8 mouse cellular contexts compared by ENCODE assay signal in the genomic region with DNA sequence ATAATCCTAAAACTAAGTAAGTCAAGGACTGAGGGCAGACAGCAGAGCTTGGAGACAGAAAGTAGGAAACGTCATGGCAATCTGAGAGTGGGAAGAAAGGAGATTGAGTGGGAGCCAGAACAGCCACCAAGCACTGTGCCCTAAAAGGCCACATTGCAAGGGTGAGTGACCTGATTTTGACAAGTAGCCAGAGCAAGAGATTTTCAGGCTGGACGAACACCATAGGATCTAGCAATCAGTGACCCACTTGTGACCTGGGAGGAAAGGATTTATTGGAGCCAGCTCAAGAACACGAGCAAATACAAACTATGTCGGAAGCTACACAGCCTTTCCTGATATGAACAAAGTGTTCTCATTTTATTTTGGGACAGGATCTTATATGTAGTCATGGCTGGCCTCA. TPM values are rescaled to one million over a fixed set of nuclear protein-coding genes. Genes with fewer than 3 reads are reported as not detected.
A peak's percentile ranks its signal among the peaks of the same experiment; 100 is the strongest.
DNase-seq lines count a peak whose midpoint lies in the region; ATAC-seq and TF ChIP-seq lines count a peak whose summit lies in the region.

No protein-coding gene starts in this region.

- peaks cover 2% of the 10 kb centered on the region; the same call in 1 of the 2 replicates for H3K9me3 ChIP-seq in forebrain, embryonic 10.5 days
- no peaks in the 10 kb centered on the region for H3K9me3 ChIP-seq in forebrain, embryonic 16.5 days (ENCODE audit: control insufficient read depth, low read length)
- no peaks in the 10 kb centered on the region for H3K9me3 ChIP-seq in intestine, postnatal 0 days (ENCODE audit: control insufficient read depth)
- no peaks in the 10 kb centered on the region for H3K9me3 ChIP-seq in stomach, postnatal 0 days (ENCODE audit: control insufficient read depth, low read length)

- peak overlapping the region; percentile 100; the same call in 1 of the 2 replicates for H3K27ac ChIP-seq in forebrain, embryonic 10.5 days
- no peak overlapping the region for H3K27ac ChIP-seq in forebrain, embryonic 16.5 days (ENCODE audit: low read length)
- H3K27ac ChIP-seq in intestine, postnatal 0 days (ENCODE audit: low read depth, low read length): no peak overlapping the region
- H3K27ac ChIP-seq in stomach, postnatal 0 days (replicated peaks): no peak overlapping the region; the same call in 1 of the 2 replicates

- whole genome bisulfite sequencing in forebrain, embryonic 10.5 days: 79% methylated on average over 4 of the region's 4 CpGs
- 64% methylated on average over 4 of the region's 4 CpGs for WGBS in forebrain, embryonic 16.5 days
- WGBS in intestine, postnatal 0 days: 30% methylated on average over 4 of the region's 4 CpGs
- 28% methylated on average over 4 of the region's 4 CpGs for WGBS in lung, adult 2 months
- WGBS in stomach, postnatal 0 days: 25% methylated on average over 4 of the region's 4 CpGs

- H3K9ac ChIP-seq in forebrain, embryonic 16.5 days (replicated peaks; ENCODE audit: low read depth, low read length): no peak overlapping the region
- H3K9ac ChIP-seq in intestine, postnatal 0 days (ENCODE audit: low read depth, low read length): no peak overlapping the region
- 0 out of 2 replicates have a peak overlapping the region, but pooled peaks have one; percentile 18 for H3K9ac ChIP-seq in stomach, postnatal 0 days (ENCODE audit: low read length)

- no peaks in the 10 kb centered on the region for H3K27me3 ChIP-seq in forebrain, embryonic 10.5 days (ENCODE audit: poor library complexity, severe bottlenecking)
- no peaks in the 10 kb centered on the region for H3K27me3 ChIP-seq in forebrain, embryonic 16.5 days (replicated peaks; ENCODE audit: control insufficient read depth, insufficient read depth, low read length)
- no peaks in the 10 kb centered on the region for H3K27me3 ChIP-seq in intestine, postnatal 0 days (replicated peaks; ENCODE audit: control insufficient read depth, insufficient read depth, low read length)
- H3K27me3 ChIP-seq in stomach, postnatal 0 days (ENCODE audit: control insufficient read depth, insufficient read depth, low read length): no peaks in the 10 kb centered on the region

- no peak for TF ChIP-seq CTCF in intestine, postnatal 0 days (IDR thresholded peaks at IDR 0.05; ENCODE audit: low read depth)
- no peak for TF ChIP-seq CTCF in lung, adult 2 months (IDR thresholded peaks at IDR 0.05; ENCODE audit: insufficient read depth, low read length)
- no peak for TF ChIP-seq CTCF in stomach, postnatal 0 days (IDR thresholded peaks at IDR 0.05; ENCODE audit: low read depth)

- H3K4me1 ChIP-seq in forebrain, embryonic 10.5 days: peaks cover 26% of the 10 kb centered on the region
- H3K4me1 ChIP-seq in forebrain, embryonic 16.5 days (replicated peaks; ENCODE audit: control insufficient read depth, insufficient read depth, low read length): peaks cover 11% of the 10 kb centered on the region; the same call in 1 of the 2 replicates
- 0 out of 2 replicates have a peak, but pooled peaks cover 10% of the 10 kb centered on the region for H3K4me1 ChIP-seq in intestine, postnatal 0 days (replicated peaks; ENCODE audit: control insufficient read depth, insufficient read depth, low read length)
- peaks cover 6% of the 10 kb centered on the region; the same call in 1 of the 2 replicates for H3K4me1 ChIP-seq in lung, adult 2 months (ENCODE audit: control insufficient read depth, insufficient read depth, low read length)
- peaks cover 6% of the 10 kb centered on the region; the same call in 1 of the 2 replicates for H3K4me1 ChIP-seq in stomach, postnatal 0 days (replicated peaks; ENCODE audit: control insufficient read depth, insufficient read depth)

- DNase-seq in forebrain, embryonic 10.5 days (ENCODE audit: extremely low spot score, low spot score): no peak
- peak; percentile 66 to 83 for DNase-seq in heart, adult 18-20 months
- DNase-seq in lung, adult 2 months: peak; percentile 20
- no peak for DNase-seq in stomach, postnatal 0 days (ENCODE audit: low spot score)
- DNase-seq in urinary bladder, postnatal 4 days (ENCODE audit: low spot score in 2 of 2): no peak
- no peak for DNase-seq in right cerebral cortex, adult 18-20 months

- H3K4me2 ChIP-seq in forebrain, embryonic 16.5 days (ENCODE audit: low read length): no peak overlapping the region
- peak overlapping the region; percentile 75 for H3K4me2 ChIP-seq in intestine, postnatal 0 days (replicated peaks; ENCODE audit: low read depth)
- no peak overlapping the region for H3K4me2 ChIP-seq in stomach, postnatal 0 days (replicated peaks; ENCODE audit: low read depth)

- no peak for TF ChIP-seq EP300 in stomach, postnatal 0 days (optimal IDR thresholded peaks at IDR 0.05)

- ATAC-seq in forebrain, embryonic 16.5 days: no peak
- ATAC-seq in intestine, postnatal 0 days: no peak
- no peak for ATAC-seq in stomach, postnatal 0 days (ENCODE audit: low FRiP score, low TSS enrichment)

- H3K36me3 ChIP-seq in forebrain, embryonic 10.5 days (replicated peaks): no peaks in the 10 kb centered on the region
- no peaks in the 10 kb centered on the region for H3K36me3 ChIP-seq in forebrain, embryonic 16.5 days (ENCODE audit: control insufficient read depth, insufficient read depth)
- no peaks in the 10 kb centered on the region for H3K36me3 ChIP-seq in intestine, postnatal 0 days (ENCODE audit: control insufficient read depth, insufficient read depth)
- H3K36me3 ChIP-seq in stomach, postnatal 0 days (ENCODE audit: control insufficient read depth, insufficient read depth, low read length): no peaks in the 10 kb centered on the region

- TF ChIP-seq POLR2A in lung, adult 2 months (IDR thresholded peaks at IDR 0.05; ENCODE audit: borderline replicate concordance, extremely low read depth, low read depth, low read length): no peak

- H3K4me3 ChIP-seq in forebrain, embryonic 10.5 days: peak overlapping the region; percentile 84
- no peak overlapping the region for H3K4me3 ChIP-seq in forebrain, embryonic 16.5 days (replicated peaks; ENCODE audit: low read length)
- H3K4me3 ChIP-seq in intestine, postnatal 0 days (ENCODE audit: low read depth, low read length): no peak overlapping the region
- H3K4me3 ChIP-seq in lung, adult 2 months (replicated peaks; ENCODE audit: extremely low read depth, low read depth, low read length): no peak overlapping the region
- no peak overlapping the region for H3K4me3 ChIP-seq in stomach, postnatal 0 days (ENCODE audit: low read depth, low read length)

RNA-seq across cellular contexts. Expression of a gene that starts 1.1 kb away (rescaled TPM):
- polyA plus RNA-seq in forebrain, embryonic 10.5 days (2016; fragmentation: Nextera tagmentation; extraction: Ambion mirVana): 7.0 and 7.6 TPM in 2 replicates
- 11.6 and 12.5 TPM in 2 replicates for polyA plus RNA-seq in forebrain, embryonic 16.5 days (2015; fragmentation: Nextera tagmentation; extraction: Ambion mirVana)
- 1 to 10 TPM; 5.2 to 7.1 TPM for total RNA-seq in heart, adult 18-20 months (2021)
- 2.9 and 3.6 TPM in 2 replicates for polyA plus RNA-seq in intestine, postnatal 0 days (2015; fragmentation: Nextera tagmentation; extraction: Ambion mirVana)
- 5.2 and 5.4 TPM in 2 replicates for polyA plus RNA-seq in lung, adult 2 months (2012; rRNA removed)
- 3.2 and 3.7 TPM in 2 replicates for polyA plus RNA-seq in stomach, postnatal 0 days (2015; fragmentation: Nextera tagmentation; extraction: Ambion mirVana)

RNA-seq across cellular contexts. Expression of a gene that starts 6.2 kb away (rescaled TPM):
- 40.2 and 44.3 TPM in 2 replicates for polyA plus RNA-seq in forebrain, embryonic 10.5 days (2016; fragmentation: Nextera tagmentation; extraction: Ambion mirVana)
- 23.6 and 24.1 TPM in 2 replicates for polyA plus RNA-seq in forebrain, embryonic 16.5 days (2015; fragmentation: Nextera tagmentation; extraction: Ambion mirVana)
- 10 to 100 TPM; 34.4 to 36.3 TPM for total RNA-seq in heart, adult 18-20 months (2021)
- polyA plus RNA-seq in intestine, postnatal 0 days (2015; fragmentation: Nextera tagmentation; extraction: Ambion mirVana): 14.7 and 16.1 TPM in 2 replicates
- polyA plus RNA-seq in lung, adult 2 months (2012; rRNA removed): 12.5 and 13.3 TPM in 2 replicates
- 17.6 and 18.0 TPM in 2 replicates for polyA plus RNA-seq in stomach, postnatal 0 days (2015; fragmentation: Nextera tagmentation; extraction: Ambion mirVana)

RNA-seq across cellular contexts. Expression of a gene that starts 46.7 kb away (rescaled TPM):
- polyA plus RNA-seq in forebrain, embryonic 10.5 days (2016; fragmentation: Nextera tagmentation; extraction: Ambion mirVana): 2.4 TPM in 2 replicates
- 1.8 and 2.7 TPM in 2 replicates for polyA plus RNA-seq in forebrain, embryonic 16.5 days (2015; fragmentation: Nextera tagmentation; extraction: Ambion mirVana)
- 1 to 10 TPM; 7.1 to 8.3 TPM for total RNA-seq in heart, adult 18-20 months (2021)
- polyA plus RNA-seq in intestine, postnatal 0 days (2015; fragmentation: Nextera tagmentation; extraction: Ambion mirVana): 2.1 TPM in 2 replicates
- polyA plus RNA-seq in lung, adult 2 months (2012; rRNA removed): 32.0 and 37.8 TPM in 2 replicates
- polyA plus RNA-seq in stomach, postnatal 0 days (2015; fragmentation: Nextera tagmentation; extraction: Ambion mirVana): 2.2 and 2.4 TPM in 2 replicates

Comparison
In these comparisons a context has a peak if more than half of its experiments do, and no peak if none do; other contexts are left out.
1. DNase-seq: peak in heart, adult 18-20 months (2 of 2) and lung, adult 2 months (single experiment); none in forebrain, embryonic 10.5 days (single experiment), stomach, postnatal 0 days (single experiment), urinary bladder, postnatal 4 days (0 of 2) and right cerebral cortex, adult 18-20 months (single experiment).